Mouse (Mus musculus) thymus, postnatal 36 days (tissue): ENCODE measurements around the gene Tuba1b.

Experiments used
- DNase-seq, 2 experiments: peaks; one replicate each; pipeline ENCODE4 v3.0.0; 2022; ENCODE audit warnings: mixed read lengths in 2 of 2

Tuba1b gene

GRCm38 (mm10) chr15:98886667-98887387, 47.5 kb downstream of the Tuba1b start:
- no peak for DNase-seq

GRCm38 (mm10) chr15:98884106-98884505, 50.3 kb downstream of the Tuba1b start:
- no peak for DNase-seq

GRCm38 (mm10) chr15:98883661-98884060, 50.7 kb downstream of the Tuba1b start:
- no peak for DNase-seq

GRCm38 (mm10) chr15:98881656-98882008, 52.7 kb downstream of the Tuba1b start:
- DNase-seq = no peak
